Mouse (Mus musculus) intestine, embryonic 14.5 days (tissue): Measurements from ENCODE around the gene Psg17. TPM values are rescaled to one million over a fixed set of nuclear protein-coding genes. Genes with fewer than 3 reads are reported as not detected.

ENCODE experiments used
- ATAC-seq: fragments of 200-750 bp; cut with Nextera tagmentation; replicated peaks from 2 replicates; pipeline ENCODE4 v1.8.0; 2017; ENCODE audit warnings: low read depth, moderate number of reproducible peaks, moderate TSS enrichment, moderate library complexity; ENCODE audit not compliant: low FRiP score, low TSS enrichment
- DNase-seq: peaks from one replicate; pipeline ENCODE4 v3.0.0-alpha.2; 2018; ENCODE audit warnings: low spot score
- H3K27ac ChIP-seq: fragments of 300-500 bp; sonication (generic); 2 replicates; pipeline ENCODE4 v1.5.1; 2014; ENCODE audit warnings: low read depth, mild to moderate bottlenecking, control low read depth
- H3K27me3 ChIP-seq: fragments of 300-500 bp; sonication (generic); replicated peaks from 2 replicates; pipeline ENCODE4 v1.6.1; 2014; ENCODE audit warnings: low read length, control low read depth; ENCODE audit not compliant: control insufficient read depth, insufficient read depth
- H3K36me3 ChIP-seq: fragments of 300-500 bp; sonication (generic); 2 replicates; pipeline ENCODE4 v1.6.1; 2014; ENCODE audit warnings: low read length, control low read depth; ENCODE audit not compliant: control insufficient read depth, insufficient read depth
- H3K4me1 ChIP-seq: fragments of 300-500 bp; sonication (generic); replicated peaks from 2 replicates; pipeline ENCODE4 v1.6.1; 2014; ENCODE audit warnings: low read length, control low read depth, mixed read lengths; ENCODE audit not compliant: control insufficient read depth, insufficient read depth
- H3K4me2 ChIP-seq: fragments of 300-500 bp; sonication (generic); 2 replicates; pipeline ENCODE4 v1.6.1; 2014; ENCODE audit warnings: low read length
- H3K4me3 ChIP-seq: fragments of 300-500 bp; sonication (generic); 2 replicates; pipeline ENCODE4 v1.5.1; 2014; ENCODE audit warnings: low read depth, low read length, control low read depth, mixed read lengths
- H3K9ac ChIP-seq: fragments of 300-500 bp; sonication (generic); 2 replicates; pipeline ENCODE4 v1.6.1; 2014; ENCODE audit warnings: mild to moderate bottlenecking, low read length
- H3K9me3 ChIP-seq: fragments of 300-500 bp; sonication (generic); 2 replicates; pipeline ENCODE4 v1.6.1; 2016; ENCODE audit warnings: low read length, control low read depth; ENCODE audit not compliant: control insufficient read depth
- WGBS: fragments of 180-500 bp; shearing (Covaris S2); extraction: QIAGEN DNeasy Blood & Tissue Kit; methylation state at CpG from one replicate; pipeline ENCODE4 v1.1.7; 2014; 5-methylcytosine and 5-hydroxymethylcytosine counted together
- polyA plus RNA-seq: library from polyadenylated mRNA; unstranded; fragments of >200 nt; fragmentation: Nextera tagmentation; extraction: Ambion mirVana; gene quantifications from 2 replicates; pipeline ENCODE4 v1.2.1, GENCODE M21; 2014

Gene Psg17
- polyA plus RNA-seq, 1 experiment from 2014 or later, result 0.27 TPM

- H3K36me3 ChIP-seq, result no peaks in the 10 kb centered on the region
- no peaks in the 10 kb centered on the region for H3K27me3 ChIP-seq
- peak overlapping the region; percentile 41 for H3K4me3 ChIP-seq
- peaks cover 10% of the 10 kb centered on the region; the same call in 1 of the 2 replicates for H3K4me1 ChIP-seq
- peak overlapping the region; percentile 70 for H3K4me2 ChIP-seq
- H3K9me3 ChIP-seq, result no peaks in the 10 kb centered on the region
- WGBS, result 2% methylated on average over 14 of the region's 17 CpGs
- peak overlapping the region; percentile 93 for H3K27ac ChIP-seq
- DNase-seq, result peak; percentile 77
- peak overlapping the region; percentile 65 for H3K9ac ChIP-seq
- ATAC-seq, result peak; percentile 87
These were observed 19.2 kb upstream of the Psg17 start for GRCm38 (mm10) chr7:18840386-18841173.

- H3K27ac ChIP-seq, result peak within 1 kb of the TSS; percentile 93
- H3K4me1 ChIP-seq, result peaks cover 10% of the 10 kb centered on the region; the same call in 1 of the 2 replicates
- ATAC-seq, result peak; percentile 59
- 6% methylated on average over 3 of the region's 3 CpGs for WGBS
- DNase-seq, result no peak
- H3K9ac ChIP-seq, result peak within 1 kb of the TSS; percentile 65
- no peaks in the 10 kb centered on the region for H3K9me3 ChIP-seq
- H3K4me3 ChIP-seq, result peak within 1 kb of the TSS; percentile 41
- no peaks in the 10 kb centered on the region for H3K27me3 ChIP-seq
- no peaks in the 10 kb centered on the region for H3K36me3 ChIP-seq
- peak within 1 kb of the TSS; percentile 70 for H3K4me2 ChIP-seq
These were observed 18.5 kb upstream of the Psg17 start, which contains the start of gene Mill2 for GRCm38 (mm10) chr7:18839865-18840264. Mill2 (plus strand) TSS chr7:18839966.

- Histone ChIP-seq H3K9me3 (no peaks in the 10 kb centered on the region), H3K9ac (no peak overlapping the region), H3K4me1 (no peaks in the 10 kb centered on the region), H3K27ac (no peak overlapping the region), H3K27me3 (no peaks in the 10 kb centered on the region), H3K4me2 (no peak overlapping the region), H3K36me3 (no peaks in the 10 kb centered on the region), H3K4me3 (no peak overlapping the region)
- 44% methylated on average over 13 of the region's 13 CpGs for WGBS
- ATAC-seq (no peak), DNase-seq (no peak)
These were observed 10.9 kb upstream of the Psg17 start for GRCm38 (mm10) chr7:18832298-18832697.

GRCm38 (mm10) chr7:18829545-18829944 lies 8.1 kb upstream of the Psg17 start:
- 84% methylated on average over 7 of the region's 7 CpGs for WGBS
- Histone ChIP-seq H3K4me1 (no peaks in the 10 kb centered on the region), H3K9me3 (no peaks in the 10 kb centered on the region), H3K9ac (no peak overlapping the region), H3K36me3 (no peaks in the 10 kb centered on the region), H3K4me2 (no peak overlapping the region), H3K27me3 (no peaks in the 10 kb centered on the region), H3K27ac (no peak overlapping the region), H3K4me3 (no peak overlapping the region)
- ATAC-seq (no peak), DNase-seq (no peak)

GRCm38 (mm10) chr7:18828592-18828991 lies 7.2 kb upstream of the Psg17 start:
- Histone ChIP-seq H3K36me3 (no peaks in the 10 kb centered on the region), H3K4me3 (no peak overlapping the region), H3K4me2 (no peak overlapping the region), H3K9me3 (no peaks in the 10 kb centered on the region), H3K4me1 (no peaks in the 10 kb centered on the region), H3K27me3 (no peaks in the 10 kb centered on the region), H3K9ac (no peak overlapping the region), H3K27ac (no peak overlapping the region)
- 61% methylated on average over 9 of the region's 9 CpGs for WGBS
- DNase-seq (no peak), ATAC-seq (no peak)

GRCm38 (mm10) chr7:18827792-18828546 lies 6.6 kb upstream of the Psg17 start:
- Histone ChIP-seq H3K4me2 (no peak overlapping the region), H3K27ac (no peak overlapping the region), H3K4me3 (no peak overlapping the region), H3K4me1 (no peaks in the 10 kb centered on the region), H3K27me3 (no peaks in the 10 kb centered on the region), H3K36me3 (no peaks in the 10 kb centered on the region), H3K9ac (no peak overlapping the region), H3K9me3 (no peaks in the 10 kb centered on the region)
- ATAC-seq, result peak; percentile 50
- WGBS, result 65% methylated on average over 26 of the region's 26 CpGs
- DNase-seq, result no peak

- no peaks in the 10 kb centered on the region for H3K4me1 ChIP-seq
- no peaks in the 10 kb centered on the region for H3K36me3 ChIP-seq
- no peaks in the 10 kb centered on the region for H3K27me3 ChIP-seq
- H3K9me3 ChIP-seq, result no peaks in the 10 kb centered on the region
- WGBS, result 85% methylated on average over 9 of the region's 9 CpGs
- no peak for ATAC-seq
- no peak overlapping the region for H3K27ac ChIP-seq
- H3K4me2 ChIP-seq, result no peak overlapping the region
- no peak overlapping the region for H3K4me3 ChIP-seq
- H3K9ac ChIP-seq, result no peak overlapping the region
- no peak for DNase-seq
These were observed 3.1 kb downstream of the Psg17 start for GRCm38 (mm10) chr7:18818301-18818700.

GRCm38 (mm10) chr7:18803526-18803925 lies 17.9 kb downstream of the Psg17 start:
- ATAC-seq, result no peak
- no peaks in the 10 kb centered on the region for H3K36me3 ChIP-seq
- H3K27ac ChIP-seq, result no peak overlapping the region

More at GRCm38 (mm10) chr7:18803526-18803925, 17.9 kb downstream of the Psg17 start:
- no peaks in the 10 kb centered on the region for H3K27me3 ChIP-seq
- no peaks in the 10 kb centered on the region for H3K4me1 ChIP-seq
- DNase-seq, result no peak
- no peak overlapping the region for H3K9ac ChIP-seq
- no peak overlapping the region for H3K4me2 ChIP-seq
- no peak overlapping the region for H3K4me3 ChIP-seq
- no peaks in the 10 kb centered on the region for H3K9me3 ChIP-seq
